Mouse (Mus musculus): ENCODE data around the gene Hspa13. TPM values are rescaled to one million over a fixed set of nuclear protein-coding genes. Genes with fewer than 3 reads are reported as not detected.

Hspa13 gene
- 20.1 and 20.4 TPM in 2 replicates for polyA plus RNA-seq (2015; fragmentation: Nextera tagmentation; extraction: Ambion mirVana)

DNA sequence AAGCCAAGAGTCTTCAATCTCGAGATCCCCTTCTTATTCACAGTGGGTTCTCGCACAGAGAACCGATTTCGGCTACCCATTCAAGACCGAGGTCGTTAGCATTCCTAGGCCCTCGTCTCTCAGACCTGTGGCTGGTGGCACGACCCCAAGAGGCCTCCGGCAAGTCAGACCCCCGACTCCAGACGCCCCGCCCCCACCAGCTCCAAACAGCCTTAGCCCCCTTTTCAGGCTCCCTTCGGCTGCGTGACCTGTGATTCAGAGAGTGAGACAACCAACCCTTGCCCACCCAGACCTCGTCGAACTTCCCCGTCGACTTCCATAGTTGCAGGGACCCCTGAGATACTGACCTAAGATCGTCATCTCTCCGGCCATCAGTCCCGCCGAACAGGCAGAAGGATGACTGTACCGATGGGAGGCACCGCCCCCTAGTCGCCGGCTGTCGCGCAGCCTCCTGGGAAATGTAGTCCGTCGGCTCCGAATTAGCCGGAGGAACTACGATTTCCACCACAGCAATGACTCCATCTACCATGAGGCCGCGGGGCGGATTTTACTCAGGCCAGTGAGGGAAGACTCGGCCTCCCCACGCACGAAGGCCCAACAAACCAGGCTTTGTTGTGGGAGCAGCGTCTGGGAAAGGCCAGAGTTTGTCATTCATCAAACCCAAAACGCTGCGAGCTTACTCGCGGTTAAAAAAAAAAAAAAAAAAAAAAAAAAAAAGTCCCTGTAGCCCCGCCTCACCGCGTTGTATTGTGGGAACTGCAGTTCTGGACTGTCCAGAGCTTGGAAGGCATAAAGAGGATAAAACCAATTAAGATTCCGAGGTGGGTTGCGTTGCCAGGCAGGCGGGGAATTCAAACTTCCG lies at the start of gene Hspa13:
Hspa13 (minus strand) TSS at position 717 of the 862 bp plus-strand sequence.
- no peaks in the 10 kb centered on the region for H3K9me3 ChIP-seq
- peak within 1 kb of the TSS; percentile 88 for H3K9ac ChIP-seq
- WGBS: under 1% methylated on average over 51 of the region's 51 CpGs
- peak within 1 kb of the TSS; percentile 67 for H3K27ac ChIP-seq (replicated peaks)
- peaks cover 28% of the 10 kb centered on the region for H3K36me3 ChIP-seq
- peaks cover 11% of the 10 kb centered on the region for H3K4me1 ChIP-seq
- no peaks in the 10 kb centered on the region for H3K27me3 ChIP-seq (replicated peaks)
- H3K4me2 ChIP-seq: peak within 1 kb of the TSS; percentile 81
- H3K4me3 ChIP-seq: peak within 1 kb of the TSS; percentile 82
- peak; percentile 95 for ATAC-seq (ENCODE audit: extremely low read depth, insufficient number of reproducible peaks, low FRiP score, low TSS enrichment)

DNA sequence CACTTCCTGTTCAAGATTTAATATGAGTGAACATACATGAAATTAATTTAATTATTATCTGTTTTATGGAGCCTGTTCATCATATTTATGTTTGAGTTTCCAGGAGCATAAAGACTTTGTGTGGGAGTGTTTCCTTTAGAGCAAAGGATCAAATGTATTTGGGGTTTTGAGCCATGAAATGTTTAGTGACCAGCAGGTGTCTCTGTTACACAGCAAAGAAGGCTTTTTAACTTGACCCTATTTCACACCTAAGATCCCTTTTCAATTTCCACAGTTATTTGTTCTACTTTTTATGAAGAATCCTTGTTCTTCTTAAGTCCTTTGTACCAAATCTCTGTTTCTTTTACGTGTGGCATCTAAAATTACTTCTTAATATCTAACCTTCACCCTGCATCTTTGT lies 12.4 kb upstream of the Hspa13 start:
- H3K9me3 ChIP-seq: no peaks in the 10 kb centered on the region
- H3K4me1 ChIP-seq: no peaks in the 10 kb centered on the region
- H3K27me3 ChIP-seq (replicated peaks): no peaks in the 10 kb centered on the region
- H3K36me3 ChIP-seq: no peaks in the 10 kb centered on the region
- H3K4me2 ChIP-seq: no peak overlapping the region
- H3K27ac ChIP-seq (replicated peaks): no peak overlapping the region
- WGBS: 38% methylated on average over 1 of the region's 1 CpGs
- no peak for ATAC-seq (ENCODE audit: extremely low read depth, insufficient number of reproducible peaks, low FRiP score, low TSS enrichment)
- H3K9ac ChIP-seq: no peak overlapping the region
- no peak overlapping the region for H3K4me3 ChIP-seq

DNA sequence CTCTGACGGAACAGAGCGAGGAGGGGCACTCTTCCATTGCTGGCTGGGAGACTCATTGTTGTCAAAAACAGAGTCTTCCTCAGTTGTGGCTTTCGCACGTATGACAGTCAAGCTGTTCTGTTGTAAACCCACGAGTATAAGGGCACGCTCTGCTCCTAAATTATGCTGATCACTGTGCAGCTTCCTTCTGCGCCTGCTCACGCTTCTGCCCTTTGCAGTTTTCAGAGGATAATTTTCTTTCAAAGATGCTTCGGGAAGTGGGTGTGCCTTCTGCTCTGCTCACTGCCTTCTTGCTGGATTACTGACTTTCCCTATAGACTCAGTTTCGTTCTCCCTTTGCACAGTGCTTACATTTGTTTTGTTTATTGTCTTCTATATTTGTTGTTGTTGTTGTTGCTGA lies 6.3 kb upstream of the Hspa13 start:
- WGBS: 76% methylated on average over 10 of the region's 10 CpGs
- H3K4me2 ChIP-seq: no peak overlapping the region
- H3K27me3 ChIP-seq (replicated peaks): no peaks in the 10 kb centered on the region
- H3K27ac ChIP-seq (replicated peaks): no peak overlapping the region
- H3K4me1 ChIP-seq: no peaks in the 10 kb centered on the region
- no peak for ATAC-seq (ENCODE audit: extremely low read depth, insufficient number of reproducible peaks, low FRiP score, low TSS enrichment)
- no peaks in the 10 kb centered on the region for H3K36me3 ChIP-seq
- H3K9me3 ChIP-seq: no peaks in the 10 kb centered on the region
- no peak overlapping the region for H3K9ac ChIP-seq
- H3K4me3 ChIP-seq: no peak overlapping the region

DNA sequence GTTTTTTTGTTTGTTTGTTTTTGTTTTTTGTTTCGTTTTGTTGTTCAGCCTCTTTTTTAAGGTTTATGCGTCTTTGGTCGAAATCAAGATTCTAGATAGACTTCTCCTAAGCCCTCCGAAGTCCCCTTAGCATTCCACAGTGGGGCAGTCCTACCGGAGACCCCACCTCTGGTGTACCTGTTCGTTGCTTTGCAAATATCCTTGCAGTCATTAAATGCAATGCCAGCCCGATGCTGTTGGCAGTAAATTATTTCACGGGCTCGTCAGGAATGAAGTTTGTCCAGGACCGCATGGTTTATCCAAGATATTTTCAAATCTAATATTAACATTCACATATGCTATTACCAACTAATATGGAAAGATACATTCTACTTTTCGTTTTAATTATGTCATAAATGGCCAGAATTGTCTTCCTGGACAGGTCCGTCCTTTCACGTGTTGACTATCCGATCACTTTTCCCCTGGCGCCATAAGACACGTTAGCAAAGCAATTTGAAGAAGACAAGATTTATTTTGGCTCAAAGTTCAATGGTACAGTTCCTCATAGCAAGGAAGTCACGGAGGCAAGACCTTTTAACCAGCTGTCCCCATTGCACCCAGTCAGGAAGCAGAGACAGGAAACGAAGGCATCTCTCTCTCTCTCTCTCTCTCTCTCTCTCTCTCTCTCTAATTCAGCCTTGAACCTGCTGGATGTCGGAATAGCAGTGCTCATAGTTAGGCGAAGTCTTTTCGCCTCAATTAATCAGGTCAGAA lies 522 bp upstream of the Hspa13 start:
- 21% methylated on average over 21 of the region's 21 CpGs for WGBS
- peaks cover 23% of the 10 kb centered on the region for H3K36me3 ChIP-seq
- no peak for ATAC-seq (ENCODE audit: extremely low read depth, insufficient number of reproducible peaks, low FRiP score, low TSS enrichment)
- H3K9ac ChIP-seq: peak overlapping the region; percentile 76
- H3K9me3 ChIP-seq: no peaks in the 10 kb centered on the region
- H3K4me2 ChIP-seq: peak overlapping the region; percentile 81
- H3K4me3 ChIP-seq: peak overlapping the region; percentile 82
- H3K4me1 ChIP-seq: peaks cover 11% of the 10 kb centered on the region
- H3K27ac ChIP-seq (replicated peaks): peak overlapping the region; percentile 67
- H3K27me3 ChIP-seq (replicated peaks): no peaks in the 10 kb centered on the region

DNA sequence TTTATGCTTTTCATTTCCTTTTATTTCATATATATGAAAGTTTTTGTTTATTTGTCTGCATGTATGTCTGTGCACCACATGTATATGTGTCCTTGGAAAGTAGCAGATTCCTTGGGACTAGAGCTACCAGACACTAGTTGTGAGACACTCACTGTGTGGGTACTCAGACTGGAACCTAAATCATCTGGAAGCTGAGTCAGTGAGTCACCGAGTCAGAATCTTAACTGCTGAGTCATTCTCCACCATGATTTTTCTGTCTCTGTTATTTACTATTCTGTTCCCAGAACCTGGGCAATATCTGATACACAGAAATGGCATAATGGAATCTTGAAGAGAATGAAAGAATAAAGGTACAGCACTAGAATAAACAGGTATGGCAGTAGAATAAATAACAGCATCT lies 14.0 kb downstream of the Hspa13 start:
- H3K4me2 ChIP-seq: no peak overlapping the region
- peaks cover 28% of the 10 kb centered on the region for H3K36me3 ChIP-seq
- WGBS: 78% methylated on average over 1 of the region's 1 CpGs
- H3K9me3 ChIP-seq: no peaks in the 10 kb centered on the region
- no peak overlapping the region for H3K4me3 ChIP-seq
- ATAC-seq (ENCODE audit: extremely low read depth, insufficient number of reproducible peaks, low FRiP score, low TSS enrichment): no peak
- no peaks in the 10 kb centered on the region for H3K4me1 ChIP-seq
- no peak overlapping the region for H3K27ac ChIP-seq (replicated peaks)
- H3K27me3 ChIP-seq (replicated peaks): no peaks in the 10 kb centered on the region
- H3K9ac ChIP-seq: no peak overlapping the region

DNA sequence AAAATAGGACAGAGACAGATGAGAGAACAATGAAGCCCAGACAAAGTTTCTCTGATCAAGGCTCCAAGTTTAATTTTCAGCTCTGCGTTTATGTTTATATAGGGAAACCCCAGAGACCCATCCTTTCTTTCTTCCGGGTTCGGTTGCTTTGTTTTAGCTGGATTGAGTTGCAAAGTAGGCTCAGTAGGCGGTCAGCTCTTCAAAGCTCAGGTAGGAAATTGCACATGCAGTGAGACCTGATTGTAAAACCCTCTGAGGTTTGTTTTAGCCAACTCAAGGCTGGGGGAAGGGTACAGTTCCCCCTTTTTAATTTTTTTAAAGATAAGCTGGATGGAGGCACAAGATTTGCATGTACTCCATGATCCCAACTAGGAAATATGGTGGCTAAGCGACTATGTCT lies 16.8 kb downstream of the Hspa13 start:
- no peaks in the 10 kb centered on the region for H3K4me1 ChIP-seq
- no peak overlapping the region for H3K4me2 ChIP-seq
- no peaks in the 10 kb centered on the region for H3K9me3 ChIP-seq
- no peak overlapping the region for H3K27ac ChIP-seq (replicated peaks)
- peaks cover 5% of the 10 kb centered on the region for H3K36me3 ChIP-seq
- no peaks in the 10 kb centered on the region for H3K27me3 ChIP-seq (replicated peaks)
- ATAC-seq (ENCODE audit: extremely low read depth, insufficient number of reproducible peaks, low FRiP score, low TSS enrichment): no peak
- no peak overlapping the region for H3K4me3 ChIP-seq
- H3K9ac ChIP-seq: no peak overlapping the region
- WGBS: 52% methylated on average over 5 of the region's 5 CpGs

DNA sequence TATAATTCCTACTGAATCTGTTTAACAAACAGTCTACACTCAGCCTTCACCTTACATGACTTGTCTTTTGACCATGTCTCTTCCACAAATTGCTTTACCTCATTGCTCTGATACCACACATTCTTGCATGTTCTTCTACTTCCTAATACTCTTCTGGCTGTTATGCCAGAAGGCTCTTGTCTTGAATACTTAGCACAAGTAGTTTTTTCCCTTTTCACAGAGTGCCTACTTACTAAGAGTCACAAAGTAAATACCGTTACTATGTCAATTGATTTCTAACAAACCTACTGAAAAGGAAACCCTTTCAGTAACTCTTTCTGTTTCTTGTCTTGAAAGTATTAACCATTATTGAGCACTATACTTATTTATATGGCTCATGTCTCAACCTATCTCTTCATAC lies 18.0 kb downstream of the Hspa13 start:
- no peaks in the 10 kb centered on the region for H3K4me1 ChIP-seq
- ATAC-seq (ENCODE audit: extremely low read depth, insufficient number of reproducible peaks, low FRiP score, low TSS enrichment): no peak
- no peaks in the 10 kb centered on the region for H3K36me3 ChIP-seq
- no peaks in the 10 kb centered on the region for H3K9me3 ChIP-seq
- no peaks in the 10 kb centered on the region for H3K27me3 ChIP-seq (replicated peaks)
- H3K27ac ChIP-seq (replicated peaks): no peak overlapping the region
- no peak overlapping the region for H3K9ac ChIP-seq
- H3K4me3 ChIP-seq: no peak overlapping the region
- 73% methylated on average over 1 of the region's 1 CpGs for WGBS
- H3K4me2 ChIP-seq: no peak overlapping the region

DNA sequence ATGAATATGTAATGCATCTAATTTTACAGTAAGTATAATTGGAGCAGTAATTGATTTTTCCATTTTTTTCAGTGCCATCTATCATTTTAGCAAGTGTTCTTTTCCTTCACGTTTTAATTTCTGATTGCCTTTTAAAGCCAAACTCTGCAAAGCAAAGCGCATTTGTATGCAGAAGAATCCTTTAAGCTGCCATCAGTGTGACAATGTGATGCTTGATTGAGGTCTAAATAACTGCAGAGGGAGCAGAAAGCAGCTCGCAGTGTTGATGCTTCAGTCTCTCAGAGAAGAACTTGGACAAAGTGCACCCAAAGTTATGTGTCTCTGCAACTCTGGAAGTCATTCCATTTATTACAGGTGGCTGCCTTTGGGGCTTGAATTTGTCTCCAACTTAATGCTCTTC lies 22.9 kb downstream of the Hspa13 start:
- ATAC-seq (ENCODE audit: extremely low read depth, insufficient number of reproducible peaks, low FRiP score, low TSS enrichment): no peak
- Histone ChIP-seq H3K4me1 (no peaks in the 10 kb centered on the region), H3K27me3 (replicated peaks) (no peaks in the 10 kb centered on the region), H3K36me3 (no peaks in the 10 kb centered on the region), H3K9me3 (no peaks in the 10 kb centered on the region), H3K9ac (no peak overlapping the region), H3K27ac (replicated peaks) (no peak overlapping the region), H3K4me2 (no peak overlapping the region), H3K4me3 (no peak overlapping the region)
- WGBS: 54% methylated on average over 3 of the region's 3 CpGs

DNA sequence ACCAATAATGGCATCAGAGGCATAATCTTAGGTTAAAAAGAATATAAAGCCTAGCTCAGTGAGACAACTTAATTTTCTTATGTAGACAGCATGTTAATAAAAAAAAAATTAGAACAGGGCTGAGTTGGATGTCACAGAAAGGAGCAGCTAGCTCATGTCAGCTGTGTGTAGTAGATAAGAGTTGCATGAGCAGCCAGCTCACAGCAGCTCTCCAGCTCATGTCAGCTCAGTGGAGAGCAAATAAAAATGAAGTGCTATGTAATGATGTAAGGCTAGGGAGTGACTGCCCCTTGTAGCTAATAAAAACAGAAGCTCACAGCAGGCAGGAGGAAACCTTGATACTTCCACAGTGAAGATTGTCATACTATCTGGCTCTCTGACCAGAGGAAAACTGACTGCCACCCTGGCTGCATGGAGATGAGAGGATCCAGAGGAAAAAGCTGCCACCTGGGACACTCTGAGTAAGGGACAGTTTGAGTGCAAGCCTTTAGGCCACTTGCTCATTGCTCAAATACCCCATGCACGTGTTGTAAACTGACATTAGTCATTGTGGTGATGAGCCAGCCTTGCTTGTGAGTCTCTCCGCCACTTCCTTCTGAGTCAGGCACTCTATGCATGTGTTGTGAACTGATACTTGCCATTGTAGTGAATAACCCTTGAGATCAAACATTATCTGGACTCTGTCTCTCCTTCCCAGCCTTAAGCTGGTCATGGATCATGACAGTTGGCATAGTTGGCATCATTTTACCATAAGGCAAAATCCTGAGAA lies 49.3 kb downstream of the Hspa13 start:
- Histone ChIP-seq H3K9ac (no peak overlapping the region), H3K27me3 (replicated peaks) (no peaks in the 10 kb centered on the region), H3K27ac (replicated peaks) (no peak overlapping the region), H3K9me3 (no peaks in the 10 kb centered on the region), H3K4me3 (no peak overlapping the region), H3K36me3 (no peaks in the 10 kb centered on the region), H3K4me2 (no peak overlapping the region), H3K4me1 (no peaks in the 10 kb centered on the region)
- 50% methylated on average over 2 of the region's 2 CpGs for WGBS
- ATAC-seq (ENCODE audit: extremely low read depth, insufficient number of reproducible peaks, low FRiP score, low TSS enrichment): no peak

DNA sequence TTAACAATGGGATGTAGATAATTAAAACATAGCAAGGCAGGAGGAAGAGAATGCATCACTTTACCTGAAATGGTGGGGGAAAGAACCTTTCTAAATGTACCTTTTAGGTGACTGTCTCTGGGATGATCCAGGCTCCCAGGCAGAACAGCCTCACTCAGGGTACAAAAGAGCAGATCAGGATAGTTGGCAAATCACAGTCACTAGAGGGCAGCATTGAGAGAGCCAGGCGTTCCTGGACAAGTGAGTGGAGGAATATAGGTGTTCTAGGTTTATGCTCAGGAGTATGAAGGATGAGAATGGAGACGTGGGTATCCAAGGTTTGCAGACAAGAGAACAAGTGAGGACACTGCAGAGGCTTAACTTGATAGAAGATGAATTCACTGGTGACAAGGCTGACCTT lies 70.7 kb downstream of the Hspa13 start:
- H3K27me3 ChIP-seq (replicated peaks): no peaks in the 10 kb centered on the region
- H3K9ac ChIP-seq: no peak overlapping the region
- H3K4me2 ChIP-seq: no peak overlapping the region
- no peak for ATAC-seq (ENCODE audit: extremely low read depth, insufficient number of reproducible peaks, low FRiP score, low TSS enrichment)
- H3K4me1 ChIP-seq: no peaks in the 10 kb centered on the region
- WGBS: 22% methylated on average over 2 of the region's 2 CpGs
- no peak overlapping the region for H3K27ac ChIP-seq (replicated peaks)
- H3K36me3 ChIP-seq: no peaks in the 10 kb centered on the region
- no peak overlapping the region for H3K4me3 ChIP-seq
- no peaks in the 10 kb centered on the region for H3K9me3 ChIP-seq
